Mouse (Mus musculus) gastrocnemius, adult 8-10 months (tissue): ENCODE measurements around the gene Adam15. TPM values are rescaled to one million over a fixed set of nuclear protein-coding genes. Genes with fewer than 3 reads are reported as not detected.

Experiments used
- DNase-seq, 2 experiments: peaks; one replicate each; pipeline ENCODE4 v3.0.0; 2022; ENCODE audit warnings: low spot score in 2 of 2
- total RNA-seq, 4 experiments: library from RNA; stranded (reverse); gene quantifications; 2 replicates each; pipeline ENCODE4 v1.2.4; 2022

Gene Adam15
- total RNA-seq, 4 experiments from 2014 or later, result 13.0 to 17.0 (median 16.4) TPM

GRCm38 (mm10) chr3:89304440-89304839 is 45.4 kb downstream of the Adam15 start:
- no peak for DNase-seq

GRCm38 (mm10) chr3:89300514-89300913 is 49.3 kb downstream of the Adam15 start:
- DNase-seq, result no peak

GRCm38 (mm10) chr3:89300071-89300470 is 49.7 kb downstream of the Adam15 start:
- DNase-seq, result no peak

GRCm38 (mm10) chr3:89299499-89299898 is 50.3 kb downstream of the Adam15 start:
- no peak for DNase-seq

- no peak for DNase-seq
Measured at GRCm38 (mm10) chr3:89298908-89299307, 50.9 kb downstream of the Adam15 start.

GRCm38 (mm10) chr3:89296761-89297396 is 52.9 kb downstream of the Adam15 start:
- DNase-seq, result no peak

GRCm38 (mm10) chr3:89295685-89296230 is 54.0 kb downstream of the Adam15 start:
- DNase-seq, result no peak

GRCm38 (mm10) chr3:89294195-89294594 is 55.6 kb downstream of the Adam15 start:
- DNase-seq, result no peak

GRCm38 (mm10) chr3:89293247-89293918 is 56.4 kb downstream of the Adam15 start:
- DNase-seq, result no peak

GRCm38 (mm10) chr3:89292303-89292702 is 57.5 kb downstream of the Adam15 start:
- DNase-seq, result no peak

- no peak for DNase-seq
Measured at GRCm38 (mm10) chr3:89291874-89292273, 57.9 kb downstream of the Adam15 start.

Other genes starting within 250 kb of the Adam15 start
- gene Gm43738, start 248.9 kb downstream of the Adam15 start, total RNA-seq, result not detected
- 10 to 100 TPM; 25.9 to 30.1 (median 27.9) TPM for gene Fdps, start 248.0 kb downstream of the Adam15 start, total RNA-seq
- under 1 TPM in 1 of 4 experiments, not detected in 3; 0.11 TPM for gene Pklr, start 213.9 kb downstream of the Adam15 start, total RNA-seq
- gene Hcn3, start 189.8 kb downstream of the Adam15 start, total RNA-seq, result under 1 TPM in 3 of 4 experiments, not detected in 1; 0.44 to 0.68 (median 0.51) TPM
- gene Clk2, start 185.2 kb downstream of the Adam15 start, total RNA-seq, result 10 to 100 TPM; 13.6 to 21.5 (median 15.1) TPM
- gene Scamp3, start 172.5 kb downstream of the Adam15 start, total RNA-seq, result 10 to 100 TPM; 35.7 to 40.0 (median 37.3) TPM
- 10 to 100 TPM; 19.2 to 22.6 (median 20.3) TPM for gene Fam189b, start 166.9 kb downstream of the Adam15 start, total RNA-seq
- 10 to 100 TPM; 14.4 to 21.5 (median 19.2) TPM for gene Gba, start 147.1 kb downstream of the Adam15 start, total RNA-seq
- gene Thbs3, start 134.8 kb downstream of the Adam15 start, total RNA-seq, result 1 to 10 TPM; 1.8 to 6.1 (median 3.4) TPM
- 10 to 100 TPM; 32.0 to 44.5 (median 38.3) TPM for gene Mtx1, start 122.9 kb downstream of the Adam15 start, total RNA-seq
- gene Muc1, start 120.9 kb downstream of the Adam15 start, total RNA-seq, result 1 to 10 TPM in 1 of 4 experiments, under 1 TPM in 3; 0.24 to 1.0 (median 0.52) TPM
- 10 to 100 TPM; 64.7 to 88.3 (median 74.6) TPM for gene Krtcap2, start 104.0 kb downstream of the Adam15 start, total RNA-seq
- gene Trim46, start 103.7 kb downstream of the Adam15 start, total RNA-seq, result under 1 TPM; 0.10 to 0.45 (median 0.11) TPM
- 10 to 100 TPM; 15.9 to 28.8 (median 19.6) TPM for gene Dpm3, start 90.6 kb downstream of the Adam15 start, total RNA-seq
- gene Slc50a1, start 79.4 kb downstream of the Adam15 start, total RNA-seq, result 1 to 10 TPM; 6.3 to 9.0 (median 7.7) TPM
- gene Efna1, start 68.9 kb downstream of the Adam15 start, total RNA-seq, result 10 to 100 TPM in 1 of 4 experiments, 1 to 10 TPM in 3; 8.7 to 10.8 (median 8.8) TPM
- not detected for gene Efna3, start 27.0 kb downstream of the Adam15 start, total RNA-seq
- not detected for gene Efna4, start 12.0 kb downstream of the Adam15 start, total RNA-seq
- gene Dcst2, start 12.0 kb upstream of the Adam15 start, total RNA-seq, result under 1 TPM in 1 of 4 experiments, not detected in 3; 0.13 TPM
- not detected for gene Dcst1, start 15.3 kb upstream of the Adam15 start, total RNA-seq
- 10 to 100 TPM; 24.0 to 29.5 (median 27.7) TPM for gene Zbtb7b, start 44.8 kb upstream of the Adam15 start, total RNA-seq
- gene Lenep, start 52.8 kb upstream of the Adam15 start, total RNA-seq, result 1 to 10 TPM in 1 of 4 experiments, not detected in 3; 2.8 TPM
- 10 to 100 TPM; 37.8 to 46.1 (median 41.6) TPM for gene Flad1, start 61.9 kb upstream of the Adam15 start, total RNA-seq
- 1 to 10 TPM; 2.3 to 3.4 (median 2.6) TPM for gene Cks1b, start 68.4 kb upstream of the Adam15 start, total RNA-seq
- 10 to 100 TPM; 14.1 to 20.6 (median 17.7) TPM for gene Shc1, start 68.4 kb upstream of the Adam15 start, total RNA-seq
- 10 to 100 TPM in 3 of 4 experiments, 1 to 10 TPM in 1; 9.2 to 12.3 (median 10.1) TPM for gene Pygo2, start 80.2 kb upstream of the Adam15 start, total RNA-seq
- gene Pbxip1, start 86.7 kb upstream of the Adam15 start, total RNA-seq, result 100 to 1,000 TPM; 248 to 302 (median 260) TPM
- gene Pmvk, start 104.5 kb upstream of the Adam15 start, total RNA-seq, result 1 to 10 TPM; 4.8 to 8.6 (median 6.6) TPM
- 1 to 10 TPM; 1.3 to 2.3 (median 1.8) TPM for gene Kcnn3, start 170.2 kb upstream of the Adam15 start, total RNA-seq